In the genomic region with DNA sequence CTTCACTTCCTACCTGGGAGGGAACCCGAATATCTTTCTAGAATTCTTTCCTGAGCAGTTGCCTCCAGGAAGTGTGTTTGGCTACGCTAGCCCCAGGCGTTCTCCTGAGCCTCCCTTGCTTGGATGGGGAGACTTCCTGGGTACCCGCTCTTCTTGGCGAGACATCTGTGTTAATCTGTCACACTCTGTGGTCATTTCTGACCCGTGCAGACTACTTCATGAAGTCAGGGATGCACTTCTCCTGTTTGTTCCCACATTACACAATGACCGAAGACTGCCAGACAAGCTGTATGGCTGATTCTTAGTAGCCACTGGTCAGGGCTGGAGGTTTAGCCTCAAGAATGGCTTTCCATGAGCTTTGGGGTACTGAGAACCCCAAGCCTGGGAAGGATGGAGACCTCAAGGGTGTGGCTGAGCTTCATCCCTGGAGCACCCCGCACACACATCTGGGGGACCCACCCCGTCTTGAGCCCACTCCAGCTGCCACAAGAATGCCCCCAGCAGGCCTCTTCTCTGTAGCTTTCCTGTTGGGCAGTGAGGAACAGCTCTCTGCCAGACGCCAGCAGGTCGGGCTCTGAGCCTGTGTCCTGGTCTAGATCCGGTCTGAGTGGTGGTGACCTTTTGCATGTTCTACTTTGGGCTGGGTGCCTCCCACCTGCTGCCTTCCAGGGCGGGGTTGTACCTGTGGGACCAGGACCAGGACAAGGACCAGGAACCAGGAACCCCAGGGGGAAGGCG, we compare ENCODE assay signal across 15 mouse cellular contexts. TPM values are rescaled to one million over a fixed set of nuclear protein-coding genes. Genes with fewer than 3 reads are reported as not detected.
A peak's percentile ranks its signal among the peaks of the same experiment; 100 is the strongest.
DNase-seq lines count a peak whose midpoint lies in the region; ATAC-seq and TF ChIP-seq lines count a peak whose summit lies in the region.
"Had no signal": no experiment of that assay in that cellular context is flagged by ENCODE, and none has a peak within 500 bp of the region (broad histone marks: within the 10 kb centered on the region; RNA-seq: fewer than 3 reads in every experiment).

No protein-coding gene starts in this region.

- no peak for ATAC-seq in hindbrain, embryonic 16.5 days
- ATAC-seq in liver, embryonic 14.5 days (ENCODE audit: insufficient read depth): no peak
- ATAC-seq: forebrain, embryonic 16.5 days; inflammation-experienced regulatory T-cells, adult 6 months had no signal

- H3K4me1 ChIP-seq in hindbrain, embryonic 10.5 days (replicated peaks): peaks cover 95% of the 10 kb centered on the region
- peaks cover 15% of the 10 kb centered on the region for H3K4me1 ChIP-seq in hindbrain, embryonic 16.5 days (ENCODE audit: control insufficient read depth, insufficient read depth, low read depth, low read length)
- peaks cover 96% of the 10 kb centered on the region in 2 experiments for H3K4me1 ChIP-seq in liver, embryonic 14.5 days (replicated peaks; ENCODE audit: control insufficient read depth in 2 of 2, insufficient read depth in 2 of 2, low read length in 1 of 2)

- WGBS in hindbrain, embryonic 10.5 days: 85% methylated on average over 14 of the region's 14 CpGs
- 90% methylated on average over 14 of the region's 14 CpGs for WGBS in hindbrain, embryonic 16.5 days
- WGBS in liver, embryonic 14.5 days (ENCODE audit: insufficient replicate concordance): 71% methylated on average over 14 of the region's 14 CpGs

- no peaks in the 10 kb centered on the region for H3K9me3 ChIP-seq in hindbrain, embryonic 10.5 days
- H3K9me3 ChIP-seq in hindbrain, embryonic 16.5 days (ENCODE audit: control insufficient read depth, low read length): no peaks in the 10 kb centered on the region
- no peaks in the 10 kb centered on the region for H3K9me3 ChIP-seq in liver, embryonic 14.5 days (ENCODE audit: control insufficient read depth, low read length)
- H3K9me3 ChIP-seq: midbrain, embryonic 15.5 days had no signal

- no peak overlapping the region for H3K4me3 ChIP-seq in hindbrain, embryonic 10.5 days
- H3K4me3 ChIP-seq in hindbrain, embryonic 16.5 days (ENCODE audit: low read length): no peak overlapping the region
- H3K4me3 ChIP-seq in liver, embryonic 14.5 days (ENCODE audit: insufficient read depth in 1 of 2, low read depth in 2 of 2, low read length in 2 of 2): no peak overlapping the region
- H3K4me3 ChIP-seq in left cerebral cortex, adult 2 months: no peak overlapping the region
- H3K4me3 ChIP-seq: midbrain, embryonic 15.5 days had no signal

- 0 out of 2 replicates have a peak, but pooled peaks cover 3% of the 10 kb centered on the region for H3K36me3 ChIP-seq in hindbrain, embryonic 10.5 days
- no peaks in the 10 kb centered on the region for H3K36me3 ChIP-seq in hindbrain, embryonic 16.5 days (ENCODE audit: control insufficient read depth, insufficient read depth, low read length)
- H3K36me3 ChIP-seq in liver, embryonic 14.5 days (replicated peaks; ENCODE audit: control insufficient read depth, insufficient read depth, low read depth): peaks cover 18% of the 10 kb centered on the region
- H3K36me3 ChIP-seq: midbrain, embryonic 15.5 days had no signal

- no peak for TF ChIP-seq EP300 in liver, embryonic 14.5 days (IDR thresholded peaks at IDR 0.05; ENCODE audit: low read depth)

- intact Hi-C loops in left cerebral cortex, adult 2 months (cut with DNase I): loop anchor here (5.0 kb wide), 1 partner anchor 106 kb away; no protein-coding TSS in a partner anchor

- no peak overlapping the region for H3K4me2 ChIP-seq in hindbrain, embryonic 16.5 days (ENCODE audit: low read length)
- peak overlapping the region; percentile 92 for H3K4me2 ChIP-seq in liver, embryonic 14.5 days (ENCODE audit: low read depth)
- H3K4me2 ChIP-seq: midbrain, embryonic 15.5 days had no signal

- H3K27me3 ChIP-seq in hindbrain, embryonic 10.5 days (ENCODE audit: insufficient read depth, poor library complexity, severe bottlenecking): peaks cover 60% of the 10 kb centered on the region
- H3K27me3 ChIP-seq in hindbrain, embryonic 16.5 days (replicated peaks; ENCODE audit: control insufficient read depth, insufficient read depth, low read length): no peaks in the 10 kb centered on the region
- no peaks in the 10 kb centered on the region for H3K27me3 ChIP-seq in liver, embryonic 14.5 days (ENCODE audit: control insufficient read depth, insufficient read depth, low read length)
- H3K27me3 ChIP-seq: midbrain, embryonic 15.5 days had no signal

- peak overlapping the region; percentile 76 for H3K27ac ChIP-seq in hindbrain, embryonic 10.5 days
- no peak overlapping the region for H3K27ac ChIP-seq in hindbrain, embryonic 16.5 days (ENCODE audit: low read depth, low read length)
- peak overlapping the region; percentile 99 for H3K27ac ChIP-seq in liver, embryonic 14.5 days
- no peak overlapping the region for H3K27ac ChIP-seq in left cerebral cortex, adult 2 months
- H3K27ac ChIP-seq: macrophage; midbrain, embryonic 15.5 days had no signal

- no peak for TF ChIP-seq CTCF in liver, embryonic 14.5 days (IDR thresholded peaks at IDR 0.05; ENCODE audit: low read depth)
- no peak for TF ChIP-seq CTCF in left cerebral cortex, adult 2 months (IDR thresholded peaks at IDR 0.05)

- H3K9ac ChIP-seq in hindbrain, embryonic 16.5 days (ENCODE audit: low read depth, low read length): no peak overlapping the region
- peak overlapping the region; percentile 51 for H3K9ac ChIP-seq in liver, embryonic 14.5 days (replicated peaks)
- H3K9ac ChIP-seq: midbrain, embryonic 15.5 days had no signal

- no peak for DNase-seq in hindbrain, embryonic 10.5 days (ENCODE audit: low spot score)
- peak; percentile 0 to 5 for DNase-seq in thymus, postnatal 36 days
- no peak for DNase-seq in thymus, postnatal 25 days
- DNase-seq in liver, embryonic 14.5 days (ENCODE audit: low read depth in 3 of 3, low spot score in 3 of 3): no peak
- DNase-seq in left cerebral cortex, adult 2 months (ENCODE audit: extremely low spot score in 1 of 2, low spot score in 2 of 2): no peak
- no peak for DNase-seq in right cerebral cortex, postnatal 4 days
- DNase-seq: adrenal gland, postnatal 10 days; cerebellum, adult 8-10 months; layer of hippocampus, adult 9-11 months; lung, adult 2 months had no signal

RNA-seq across cellular contexts. Expression of a gene that starts 7.8 kb away (rescaled TPM):
- 21.2 and 22.7 TPM in 2 replicates for polyA plus RNA-seq in hindbrain, embryonic 10.5 days (2016; fragmentation: Nextera tagmentation; extraction: Ambion mirVana)
- polyA plus RNA-seq in hindbrain, embryonic 16.5 days (2015; fragmentation: Nextera tagmentation; extraction: Ambion mirVana): 12.3 and 13.1 TPM in 2 replicates
- polyA plus RNA-seq in liver, embryonic 14.5 days (2012; rRNA removed): 11.8 and 13.1 TPM in 2 replicates
- 13.9 and 17.9 TPM in 2 replicates for polyA plus RNA-seq in liver, embryonic 14.5 days (2014; fragmentation: Nextera tagmentation; extraction: Ambion mirVana)
- total RNA-seq in left cerebral cortex, adult 2 months (2021): 1 to 10 TPM; 5.9 to 7.4 TPM

Comparison
In these comparisons a context has a peak if more than half of its experiments do, and no peak if none do; other contexts are left out.
1. DNase-seq: peak in thymus, postnatal 36 days (2 of 2); none in hindbrain, embryonic 10.5 days (single experiment), thymus, postnatal 25 days (single experiment), liver, embryonic 14.5 days (0 of 3), left cerebral cortex, adult 2 months (0 of 2) and right cerebral cortex, postnatal 4 days (single experiment).
2. H3K27ac ChIP-seq: peak in hindbrain, embryonic 10.5 days (single experiment) and liver, embryonic 14.5 days (single experiment); none in hindbrain, embryonic 16.5 days (single experiment) and left cerebral cortex, adult 2 months (single experiment).